Mouse (Mus musculus) stomach, embryonic 16.5 days (tissue): Measurements from ENCODE around the gene Ddx21. TPM values are rescaled to one million over a fixed set of nuclear protein-coding genes. Genes with fewer than 3 reads are reported as not detected.

Experiments used
- ATAC-seq: fragments of 200-750 bp; cut with Nextera tagmentation; 2 replicates; pipeline ENCODE4 v1.8.0; 2017; ENCODE audit warnings: moderate number of reproducible peaks, moderate TSS enrichment; ENCODE audit not compliant: insufficient read depth, low FRiP score
- H3K27ac ChIP-seq: fragments of 300-500 bp; sonication (generic); 2 replicates; pipeline ENCODE4 v1.5.1; 2014; ENCODE audit warnings: low read length
- H3K27me3 ChIP-seq: fragments of 300-500 bp; sonication (generic); 2 replicates; pipeline ENCODE4 v1.6.1; 2014; ENCODE audit warnings: low read length, control low read depth, mixed read lengths; ENCODE audit not compliant: control insufficient read depth, insufficient read depth
- H3K36me3 ChIP-seq: fragments of 300-500 bp; sonication (generic); 2 replicates; pipeline ENCODE4 v1.6.1; 2014; ENCODE audit warnings: low read length; ENCODE audit not compliant: control insufficient read depth, insufficient read depth
- H3K4me1 ChIP-seq: fragments of 300-500 bp; sonication (generic); 2 replicates; pipeline ENCODE4 v1.6.1; 2014; ENCODE audit warnings: low read length, control low read depth, mixed read lengths; ENCODE audit not compliant: control insufficient read depth, insufficient read depth
- H3K4me2 ChIP-seq: fragments of 300-500 bp; sonication (generic); 2 replicates; pipeline ENCODE4 v1.6.1; 2014; ENCODE audit warnings: low read depth, low read length, mixed read lengths
- H3K4me3 ChIP-seq: fragments of 300-500 bp; sonication (generic); replicated peaks from 2 replicates; pipeline ENCODE4 v1.5.1; 2014; ENCODE audit warnings: mild to moderate bottlenecking, low read length
- H3K9ac ChIP-seq: fragments of 300-500 bp; sonication (generic); 2 replicates; pipeline ENCODE4 v1.6.1; 2014; ENCODE audit warnings: low read length
- H3K9me3 ChIP-seq: fragments of 300-500 bp; sonication (generic); replicated peaks from 2 replicates; pipeline ENCODE4 v1.6.1; 2016; ENCODE audit warnings: low read length, control low read depth; ENCODE audit not compliant: control insufficient read depth
- WGBS: fragments of 180-500 bp; shearing (Covaris S2); extraction: QIAGEN DNeasy Blood & Tissue Kit; methylation state at CpG from one replicate; pipeline ENCODE4 v1.1.7; 2014; 5-methylcytosine and 5-hydroxymethylcytosine counted together
- polyA plus RNA-seq: library from polyadenylated mRNA; unstranded; fragments of >200 nt; fragmentation: Nextera tagmentation; extraction: Ambion mirVana; gene quantifications from 2 replicates; pipeline ENCODE4 v1.2.1, GENCODE M21; 2015

Ddx21 gene
- 20.0 and 21.1 TPM in 2 replicates for polyA plus RNA-seq

DNA sequence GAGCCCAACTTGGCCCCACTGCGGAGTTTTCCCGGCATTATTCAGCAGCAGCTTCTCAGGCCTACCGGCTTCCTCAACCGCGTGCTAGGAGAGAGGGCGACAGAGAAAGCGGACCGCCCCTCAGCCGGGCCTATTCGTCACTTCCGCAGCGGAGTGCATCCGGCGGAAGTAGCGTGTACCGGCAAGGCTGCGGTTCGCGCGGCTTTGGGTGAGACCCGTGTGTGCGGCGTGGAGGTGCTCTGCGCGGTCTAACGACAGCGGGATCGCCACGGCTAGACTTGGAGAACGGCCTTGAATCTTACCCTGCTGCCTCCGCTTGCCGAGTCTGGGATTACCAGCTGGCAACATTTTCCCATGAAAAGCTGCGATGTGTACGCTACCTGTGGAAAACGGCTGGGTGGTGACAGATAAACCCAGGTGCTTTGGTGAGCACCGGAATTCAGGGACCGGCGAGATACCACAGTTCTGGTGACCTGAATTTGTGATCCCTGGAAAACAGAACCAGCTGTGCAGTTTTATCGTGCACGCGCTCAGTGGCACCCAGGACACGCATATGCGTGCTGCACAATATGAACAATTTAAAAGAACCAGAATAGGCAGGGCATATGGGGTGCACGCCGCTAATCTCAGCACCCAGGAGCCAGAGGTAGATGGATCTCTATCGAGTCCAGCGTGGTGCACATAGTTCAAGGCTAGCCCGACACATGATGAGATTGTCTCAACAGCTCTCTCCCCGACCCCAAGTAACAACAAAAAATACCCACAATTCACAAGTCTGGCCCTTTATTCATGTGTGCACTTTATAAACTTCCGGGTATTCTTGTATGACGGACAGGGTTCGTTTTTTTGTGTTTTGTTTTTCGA is at the start of gene Ddx21:
Ddx21 (minus strand) TSS at position 105 of the 864 bp plus-strand sequence.
- no peaks in the 10 kb centered on the region for H3K27me3 ChIP-seq
- H3K36me3 ChIP-seq: no peaks in the 10 kb centered on the region
- H3K9ac ChIP-seq: peak within 1 kb of the TSS; percentile 89
- H3K27ac ChIP-seq: peak within 1 kb of the TSS; percentile 77
- WGBS: 5% methylated on average over 53 of the region's 53 CpGs
- peak within 1 kb of the TSS; percentile 95 for H3K4me2 ChIP-seq
- H3K4me1 ChIP-seq: 0 out of 2 replicates have a peak, but pooled peaks cover 11% of the 10 kb centered on the region
- H3K4me3 ChIP-seq: peak within 1 kb of the TSS; percentile 94
- no peaks in the 10 kb centered on the region for H3K9me3 ChIP-seq
- peak; percentile 96 for ATAC-seq

DNA sequence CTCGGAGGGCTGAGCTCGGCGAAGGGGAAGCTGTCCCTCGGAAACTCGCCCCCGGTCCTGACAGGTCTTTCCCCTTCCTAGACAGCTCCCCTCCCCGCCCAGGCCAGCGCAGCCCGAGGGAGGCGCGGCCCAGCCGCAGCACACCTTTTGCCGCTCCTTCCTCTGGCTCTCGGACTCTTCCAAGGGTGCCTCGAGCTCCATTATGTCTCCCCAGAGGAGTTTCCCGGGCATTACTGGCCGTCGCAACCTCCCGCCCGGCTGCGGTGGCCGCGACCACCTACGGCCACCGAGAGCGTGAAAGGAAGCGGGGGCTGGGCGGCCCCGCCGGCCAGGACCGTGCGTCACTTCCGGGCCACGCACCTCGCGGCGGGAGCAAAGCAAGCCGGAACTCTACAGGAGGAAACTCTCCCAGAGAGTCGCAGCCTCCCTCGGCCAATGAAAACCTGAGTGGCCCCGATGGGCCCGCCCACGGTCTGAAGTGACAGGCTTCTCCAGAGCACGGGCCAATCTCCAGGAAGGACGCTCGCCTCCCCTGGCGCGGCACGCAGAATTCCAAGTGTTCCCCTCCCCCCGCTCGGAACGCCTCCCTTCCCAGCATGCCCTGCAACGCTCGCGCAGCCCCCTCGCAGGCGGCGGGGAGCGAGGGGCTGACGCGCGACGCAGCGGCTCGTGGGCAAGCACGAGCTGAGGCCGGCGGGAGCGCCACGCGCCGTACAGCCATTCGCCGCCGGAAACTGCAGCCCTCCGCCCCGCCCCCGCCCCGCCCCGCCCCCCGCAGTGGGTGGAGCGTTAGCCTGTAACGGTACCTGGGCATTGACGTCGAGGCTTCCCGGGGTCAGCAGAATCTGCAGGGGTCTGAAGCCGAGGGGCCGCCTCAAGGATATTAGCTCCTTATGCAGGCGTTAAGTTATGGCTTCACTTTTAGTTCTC is 49.1 kb upstream of the Ddx21 start, which contains the start of gene Ddx50:
Ddx50 (minus strand) TSS at position 338 of the 930 bp plus-strand sequence.
- Histone ChIP-seq H3K4me2 (peak within 1 kb of the TSS; percentile 80), H3K27ac (peak within 1 kb of the TSS; percentile 91), H3K36me3 (0 out of 2 replicates have a peak, but pooled peaks cover 6% of the 10 kb centered on the region), H3K4me1 (peaks cover 9% of the 10 kb centered on the region), H3K9ac (peak within 1 kb of the TSS; percentile 92), H3K27me3 (no peaks in the 10 kb centered on the region), H3K4me3 (peak within 1 kb of the TSS; percentile 82), H3K9me3 (no peaks in the 10 kb centered on the region)
- WGBS: under 1% methylated on average over 86 of the region's 89 CpGs
- peak; percentile 99 for ATAC-seq

DNA sequence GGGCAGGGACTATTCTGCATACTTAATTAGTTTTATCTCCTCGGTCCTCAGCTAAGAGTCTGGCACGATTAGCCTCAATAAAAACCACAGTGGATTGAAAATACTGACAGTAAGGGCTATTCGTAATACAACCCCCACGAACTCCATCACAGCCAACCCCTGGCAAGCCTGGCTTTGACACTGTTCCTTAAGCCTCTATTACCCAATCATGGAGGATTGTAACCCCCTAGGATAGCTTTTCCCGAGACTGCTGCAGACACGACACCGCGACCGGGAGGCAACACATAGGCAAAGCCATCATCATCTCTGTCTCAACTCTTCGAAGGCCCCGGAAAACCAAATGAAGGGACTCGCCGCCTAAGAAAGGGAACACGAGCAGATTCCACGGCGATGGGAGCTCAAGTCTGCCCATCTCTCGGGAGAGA is 48.3 kb upstream of the Ddx21 start:
- H3K27me3 ChIP-seq: no peaks in the 10 kb centered on the region
- H3K4me2 ChIP-seq: peak overlapping the region; percentile 74
- peak overlapping the region; percentile 91 for H3K27ac ChIP-seq
- H3K9me3 ChIP-seq: no peaks in the 10 kb centered on the region
- H3K36me3 ChIP-seq: peaks cover 10% of the 10 kb centered on the region; the same call in 1 of the 2 replicates
- H3K4me1 ChIP-seq: peaks cover 9% of the 10 kb centered on the region
- under 1% methylated on average over 17 of the region's 17 CpGs for WGBS
- ATAC-seq: no peak
- peak overlapping the region; percentile 82 for H3K4me3 ChIP-seq
- peak overlapping the region; percentile 92 for H3K9ac ChIP-seq

DNA sequence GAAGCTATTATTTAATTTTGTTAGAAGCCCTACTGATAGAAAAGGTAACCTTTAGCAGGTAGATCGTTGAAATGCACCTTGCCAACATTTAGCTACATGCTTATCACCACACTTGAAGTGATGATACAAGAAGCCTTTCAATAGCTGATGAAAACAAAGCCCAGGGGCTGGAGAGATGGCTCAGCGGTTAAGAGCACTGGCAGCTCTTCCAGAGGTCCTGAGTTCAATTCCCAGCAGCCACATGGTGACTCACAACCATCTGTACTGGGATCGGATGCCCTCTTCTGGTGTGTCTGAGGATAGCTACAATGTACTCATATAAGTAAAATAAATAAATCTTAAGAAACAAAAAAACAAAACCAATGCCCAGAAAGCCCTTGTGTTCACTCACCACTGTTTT is 2.1 kb upstream of the Ddx21 start:
- Histone ChIP-seq H3K27me3 (no peaks in the 10 kb centered on the region), H3K4me1 (0 out of 2 replicates have a peak, but pooled peaks cover 11% of the 10 kb centered on the region), H3K9me3 (no peaks in the 10 kb centered on the region), H3K4me3 (no peak overlapping the region), H3K9ac (no peak overlapping the region), H3K36me3 (no peaks in the 10 kb centered on the region), H3K4me2 (no peak overlapping the region), H3K27ac (no peak overlapping the region)
- no peak for ATAC-seq
- 91% methylated on average over 3 of the region's 3 CpGs for WGBS

DNA sequence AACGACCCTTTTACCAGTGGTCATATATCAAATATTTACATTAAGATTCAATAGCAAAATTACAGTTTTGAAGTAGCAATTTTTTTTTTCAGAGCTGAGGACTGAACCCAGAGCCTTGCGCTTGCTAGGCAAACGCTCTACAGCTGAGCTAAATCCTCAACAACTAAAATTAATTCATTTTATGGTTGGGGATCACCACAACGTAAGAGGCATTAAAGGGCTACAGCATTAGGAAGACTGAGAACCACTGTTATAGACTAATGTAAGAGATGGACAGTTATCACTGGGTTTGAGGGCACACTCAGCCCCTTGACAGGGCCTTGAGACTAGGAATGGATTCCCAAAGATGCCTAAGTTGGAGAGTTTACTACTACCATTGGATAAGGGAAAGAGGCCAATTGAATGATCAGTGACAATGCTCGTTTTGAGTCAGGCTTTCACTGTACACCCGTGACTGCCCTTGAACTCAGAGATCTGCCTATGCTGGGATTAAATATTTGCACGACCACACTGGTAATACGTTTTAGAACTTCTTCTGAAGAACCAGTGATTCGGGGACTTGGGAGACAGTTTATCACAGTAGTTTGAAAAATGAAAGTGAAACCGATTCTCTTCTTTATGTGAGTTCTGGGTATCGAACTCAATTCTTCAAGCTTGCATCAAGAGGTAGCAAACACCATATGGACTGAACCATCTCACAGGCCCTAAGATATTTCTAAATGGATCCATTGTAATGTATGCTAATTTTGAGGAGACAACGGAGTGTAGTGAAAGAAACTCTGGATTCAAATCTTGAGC is 1.4 kb upstream of the Ddx21 start:
- no peak overlapping the region for H3K4me3 ChIP-seq
- H3K9me3 ChIP-seq: no peaks in the 10 kb centered on the region
- no peak overlapping the region for H3K9ac ChIP-seq
- WGBS: 79% methylated on average over 12 of the region's 12 CpGs
- H3K27ac ChIP-seq: no peak overlapping the region
- no peak overlapping the region for H3K4me2 ChIP-seq
- no peak for ATAC-seq
- H3K36me3 ChIP-seq: no peaks in the 10 kb centered on the region
- 0 out of 2 replicates have a peak, but pooled peaks cover 11% of the 10 kb centered on the region for H3K4me1 ChIP-seq
- H3K27me3 ChIP-seq: no peaks in the 10 kb centered on the region

DNA sequence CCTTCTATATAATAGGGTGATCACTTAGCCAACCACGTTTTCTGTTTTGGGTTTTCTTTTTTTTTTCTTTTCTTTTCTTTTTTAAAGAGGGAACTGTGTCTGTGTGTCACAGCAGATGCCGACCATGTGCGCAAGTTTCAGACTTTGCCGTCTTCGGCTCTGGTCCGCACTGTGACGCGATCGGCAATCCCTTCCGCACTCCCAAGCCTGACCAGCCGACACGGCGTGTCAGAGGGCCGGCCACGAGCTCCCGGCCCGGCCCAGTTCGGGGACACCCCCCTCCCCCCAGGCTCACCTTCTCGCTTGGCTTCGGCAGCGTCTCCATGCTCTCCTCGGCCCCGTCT is 276 bp downstream of the Ddx21 start:
- WGBS: under 1% methylated on average over 23 of the region's 23 CpGs
- Histone ChIP-seq H3K4me3 (peak overlapping the region; percentile 94), H3K4me2 (peak overlapping the region; percentile 95), H3K9ac (peak overlapping the region; percentile 89), H3K36me3 (no peaks in the 10 kb centered on the region), H3K27me3 (no peaks in the 10 kb centered on the region), H3K9me3 (no peaks in the 10 kb centered on the region), H3K4me1 (0 out of 2 replicates have a peak, but pooled peaks cover 11% of the 10 kb centered on the region), H3K27ac (peak overlapping the region; percentile 77)
- ATAC-seq: peak; percentile 74; the same call in 1 of the 2 replicates

- Histone ChIP-seq H3K4me2 (peak overlapping the region; percentile 95), H3K9ac (peak overlapping the region; percentile 89), H3K27ac (0 out of 2 replicates have a peak overlapping the region, but pooled peaks have one; percentile 77), H3K27me3 (no peaks in the 10 kb centered on the region), H3K36me3 (no peaks in the 10 kb centered on the region), H3K4me1 (0 out of 2 replicates have a peak, but pooled peaks cover 11% of the 10 kb centered on the region), H3K9me3 (no peaks in the 10 kb centered on the region), H3K4me3 (peak overlapping the region; percentile 94)
- WGBS: 10% methylated on average over 20 of the region's 20 CpGs
- no peak for ATAC-seq
These were observed 859 bp downstream of the Ddx21 start for GRCm38 (mm10) chr10:62601053-62601791.

GRCm38 (mm10) chr10:62600056-62600455 is 2.0 kb downstream of the Ddx21 start:
- Histone ChIP-seq H3K27me3 (no peaks in the 10 kb centered on the region), H3K9me3 (no peaks in the 10 kb centered on the region), H3K4me1 (0 out of 2 replicates have a peak, but pooled peaks cover 11% of the 10 kb centered on the region), H3K27ac (no peak overlapping the region), H3K4me2 (no peak overlapping the region), H3K4me3 (no peak overlapping the region), H3K36me3 (no peaks in the 10 kb centered on the region), H3K9ac (no peak overlapping the region)
- WGBS: 87% methylated on average over 6 of the region's 6 CpGs
- ATAC-seq: no peak
